Mouse (Mus musculus) spleen, adult 2 months (tissue): ENCODE measurements at regions not wholly inside any gene's neighbourhood (a gene's known extent, or its start where the extent isn't known, plus 50 kb on each side); places are given as distances from the start of the nearest gene placed in this dataset.

Source experiments
- CTCF ChIP-seq: fragments of 200-500 bp; IDR thresholded peaks from 2 replicates; pipeline ENCODE4 v1.5.1; 2011; ENCODE audit warnings: mild to moderate bottlenecking, inconsistent platforms; ENCODE audit not compliant: insufficient read depth, insufficient read length, insufficient replicate concordance; ENCODE audit errors: extremely low read depth
- POLR2A ChIP-seq: fragments of 200-500 bp; IDR thresholded peaks from 2 replicates; pipeline ENCODE4 v1.6.1; 2011; ENCODE audit warnings: low read depth, low read length, inconsistent platforms

GRCm38 (mm10) chr12:39036466-39037037 lies 257.4 kb downstream of the Etv1 start:
- TF ChIP-seq CTCF (no peak), POLR2A (no peak)
